Mouse (Mus musculus): ENCODE measurements at regions not wholly inside any gene's neighbourhood (a gene's known extent, or its start where the extent isn't known, plus 50 kb on each side); places are given as distances from the start of the nearest gene placed in this dataset.

DNA sequence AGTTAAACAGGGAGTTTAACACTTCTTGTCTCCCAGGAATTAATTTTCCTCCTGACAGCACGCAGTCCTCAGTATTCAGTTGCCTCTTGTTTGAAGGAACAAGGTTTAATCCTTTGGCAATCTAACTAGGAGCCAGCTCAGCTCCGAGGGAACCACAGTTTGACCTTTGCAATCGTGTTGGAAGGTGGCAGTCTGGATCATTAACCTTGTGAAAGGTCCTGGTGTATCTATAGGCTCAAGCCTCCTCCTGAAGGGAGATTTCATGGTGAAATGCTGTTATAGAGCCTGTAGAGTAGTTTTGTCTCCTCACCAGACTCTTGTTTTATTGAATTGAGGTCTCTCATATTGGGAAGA lies 1723.6 kb upstream of the Gm7489 start:
- no peaks in the 10 kb centered on the region for H3K9me3 ChIP-seq (ENCODE audit: low read length)
- H3K36me3 ChIP-seq (ENCODE audit: insufficient read depth, low read length): no peaks in the 10 kb centered on the region
- TF ChIP-seq NANOG (IDR thresholded peaks at IDR 0.05; ENCODE audit: borderline replicate concordance, low read length): no peak
- H3K4me1 ChIP-seq (replicated peaks; ENCODE audit: low read depth, low read length): no peaks in the 10 kb centered on the region
- H3K4me3 ChIP-seq (replicated peaks; ENCODE audit: low read length): no peak overlapping the region
- H3K27me3 ChIP-seq (ENCODE audit: insufficient read depth, low read length): 0 out of 2 replicates have a peak, but pooled peaks cover 9% of the 10 kb centered on the region

DNA sequence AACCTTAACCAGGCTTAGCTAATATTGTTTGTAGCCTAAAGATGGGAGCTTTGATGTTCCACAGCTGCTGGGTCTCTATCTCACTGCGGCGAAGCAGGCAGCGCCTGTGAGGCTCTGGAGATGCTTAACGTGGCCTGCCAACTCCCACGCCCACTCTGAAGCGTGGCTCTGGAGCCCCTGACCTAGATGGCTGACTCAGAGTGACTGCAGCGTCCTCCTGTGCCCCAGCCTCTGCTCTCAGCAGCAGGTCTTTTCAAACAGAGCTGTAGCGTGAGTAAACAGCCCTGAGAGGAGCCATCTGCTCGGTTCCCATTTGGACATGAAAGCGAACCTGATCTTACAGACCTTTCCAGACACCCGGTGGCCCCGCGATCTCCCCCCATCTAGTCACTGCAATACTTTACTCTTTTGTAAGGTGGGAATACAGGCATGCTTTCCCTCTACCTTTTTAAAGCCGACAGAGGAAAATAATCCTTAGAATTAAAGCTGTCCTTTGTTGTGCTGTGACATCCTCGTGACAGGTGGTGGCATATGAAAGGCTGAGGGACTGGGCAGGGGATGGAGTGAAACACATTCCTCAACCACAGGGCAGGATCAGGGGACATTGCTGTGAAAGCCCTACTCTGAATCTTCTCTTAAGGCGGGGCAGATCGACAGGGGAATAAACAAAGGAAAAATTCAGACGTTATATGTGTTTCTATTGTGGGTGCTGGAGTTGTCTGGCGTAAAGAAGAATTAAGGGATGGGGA lies 1723.0 kb upstream of the Gm7489 start:
- Histone ChIP-seq H3K36me3 (ENCODE audit: insufficient read depth, low read length) (no peaks in the 10 kb centered on the region), H3K27me3 (ENCODE audit: insufficient read depth, low read length) (0 out of 2 replicates have a peak, but pooled peaks cover 9% of the 10 kb centered on the region), H3K9me3 (ENCODE audit: low read length) (no peaks in the 10 kb centered on the region), H3K4me1 (replicated peaks; ENCODE audit: low read depth, low read length) (no peaks in the 10 kb centered on the region), H3K4me3 (replicated peaks; ENCODE audit: low read length) (no peak overlapping the region)
- TF ChIP-seq NANOG (IDR thresholded peaks at IDR 0.05; ENCODE audit: borderline replicate concordance, low read length) (no peak), POU5F1 (IDR thresholded peaks at IDR 0.05; ENCODE audit: borderline replicate concordance, low read length) (no peak), CTCF (conservative IDR thresholded peaks at IDR 0.05; ENCODE audit: low read length) (no peak)

DNA sequence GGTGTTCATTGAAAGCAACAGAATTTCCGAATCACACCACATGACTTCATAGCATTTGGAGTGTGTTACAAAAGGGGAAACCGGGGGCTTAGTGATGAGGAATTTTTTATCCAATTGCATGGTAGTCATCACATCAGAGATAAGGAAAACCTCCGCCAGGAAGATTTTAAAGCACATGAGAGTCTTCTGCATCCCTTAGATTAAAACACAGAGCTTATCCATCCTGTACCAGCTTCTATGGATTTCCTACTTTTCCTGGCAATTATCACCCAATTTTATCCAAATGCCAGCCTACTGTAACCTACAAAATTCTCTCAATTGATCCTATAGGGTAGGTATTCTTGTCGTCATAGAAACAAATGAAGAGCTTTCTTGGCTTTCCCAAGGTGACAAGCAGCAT lies 1718.6 kb upstream of the Gm7489 start:
- Histone ChIP-seq H3K9me3 (ENCODE audit: low read length) (no peaks in the 10 kb centered on the region), H3K27me3 (ENCODE audit: insufficient read depth, low read length) (0 out of 2 replicates have a peak, but pooled peaks cover 9% of the 10 kb centered on the region), H3K36me3 (ENCODE audit: insufficient read depth, low read length) (no peaks in the 10 kb centered on the region), H3K4me3 (replicated peaks; ENCODE audit: low read length) (no peak overlapping the region), H3K4me1 (replicated peaks; ENCODE audit: low read depth, low read length) (no peaks in the 10 kb centered on the region)
- TF ChIP-seq NANOG (IDR thresholded peaks at IDR 0.05; ENCODE audit: borderline replicate concordance, low read length): no peak

DNA sequence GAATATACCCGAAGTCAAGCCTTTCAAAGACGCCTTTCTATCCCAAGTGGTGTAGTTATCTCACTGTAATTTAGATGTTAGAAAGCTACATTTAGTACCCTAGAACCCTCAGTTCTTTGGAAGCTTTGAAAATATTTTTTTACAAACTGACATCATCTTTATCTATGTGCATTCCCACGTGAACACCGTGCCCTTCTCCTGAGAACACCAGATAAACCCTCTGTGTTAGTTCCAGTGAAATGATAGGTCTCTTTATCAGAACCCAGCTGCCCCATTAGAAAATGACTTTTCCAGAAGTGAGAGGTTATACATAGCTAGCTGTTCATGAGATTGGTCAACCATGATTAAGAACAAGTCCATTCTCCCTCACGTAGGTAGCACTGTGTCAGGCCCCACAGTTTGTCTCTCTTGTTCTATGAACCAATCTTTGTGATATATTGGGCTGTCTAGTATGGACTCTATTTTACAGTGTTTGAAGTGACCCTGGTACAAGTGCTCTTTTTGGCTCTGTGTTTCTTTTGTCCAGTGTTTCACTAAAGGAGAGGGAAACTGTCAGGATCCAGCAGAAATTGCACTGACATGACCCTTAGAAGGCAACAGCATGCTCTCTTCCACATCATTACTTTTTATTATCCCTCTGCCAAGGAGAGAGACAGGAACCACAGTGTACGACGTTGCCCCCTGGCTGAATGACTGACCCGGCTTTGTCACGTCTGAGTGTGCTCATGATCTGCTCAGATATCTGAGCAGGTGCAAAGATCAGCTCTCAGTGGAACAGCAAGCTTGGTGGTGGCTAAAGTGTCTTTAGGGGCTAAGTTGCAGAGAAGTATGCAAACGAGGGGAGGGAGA lies 1717.9 kb upstream of the Gm7489 start:
- H3K4me3 ChIP-seq (replicated peaks; ENCODE audit: low read length): no peak overlapping the region
- no peaks in the 10 kb centered on the region for H3K9me3 ChIP-seq (ENCODE audit: low read length)
- H3K4me1 ChIP-seq (replicated peaks; ENCODE audit: low read depth, low read length): no peaks in the 10 kb centered on the region
- 0 out of 2 replicates have a peak, but pooled peaks cover 6% of the 10 kb centered on the region for H3K27me3 ChIP-seq (ENCODE audit: insufficient read depth, low read length)
- TF ChIP-seq POU5F1 (IDR thresholded peaks at IDR 0.05; ENCODE audit: borderline replicate concordance, low read length): no peak
- no peak for TF ChIP-seq CTCF (conservative IDR thresholded peaks at IDR 0.05; ENCODE audit: low read length)
- TF ChIP-seq NANOG (IDR thresholded peaks at IDR 0.05; ENCODE audit: borderline replicate concordance, low read length): no peak
- no peaks in the 10 kb centered on the region for H3K36me3 ChIP-seq (ENCODE audit: insufficient read depth, low read length)

- Histone ChIP-seq H3K9me3 (ENCODE audit: low read length) (no peaks in the 10 kb centered on the region), H3K4me3 (replicated peaks; ENCODE audit: low read length) (no peak overlapping the region), H3K4me1 (replicated peaks; ENCODE audit: low read depth, low read length) (no peaks in the 10 kb centered on the region), H3K27me3 (ENCODE audit: insufficient read depth, low read length) (0 out of 2 replicates have a peak, but pooled peaks cover 4% of the 10 kb centered on the region), H3K36me3 (ENCODE audit: insufficient read depth, low read length) (no peaks in the 10 kb centered on the region)
- TF ChIP-seq CTCF (conservative IDR thresholded peaks at IDR 0.05; ENCODE audit: low read length): no peak
- no peak for TF ChIP-seq POU5F1 (IDR thresholded peaks at IDR 0.05; ENCODE audit: borderline replicate concordance, low read length)
Observed at GRCm38 (mm10) chr15:52167811-52168210, 1716.9 kb upstream of the Gm7489 start.

DNA sequence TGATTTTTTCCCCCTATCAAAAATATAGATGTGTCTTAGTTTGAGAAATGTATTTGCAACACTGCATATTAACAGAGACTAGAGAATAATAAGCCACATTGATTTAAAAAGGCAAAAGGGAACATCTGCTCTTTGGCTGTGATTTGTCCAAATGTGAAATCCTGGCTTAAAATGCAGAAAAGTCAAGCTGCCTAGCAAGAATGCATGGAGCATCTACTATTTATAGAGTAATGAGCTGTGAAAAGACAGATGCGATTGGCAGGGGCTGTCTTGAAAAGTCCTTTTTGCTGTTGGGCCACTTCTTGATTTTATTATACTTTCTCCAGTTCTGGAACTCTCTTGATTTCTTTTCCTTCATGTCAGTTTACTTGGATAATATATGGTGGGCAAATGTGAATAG lies 1707.8 kb upstream of the Gm7489 start:
- no peaks in the 10 kb centered on the region for H3K4me1 ChIP-seq (replicated peaks; ENCODE audit: low read depth, low read length)
- no peaks in the 10 kb centered on the region for H3K9me3 ChIP-seq (ENCODE audit: low read length)
- H3K4me3 ChIP-seq (replicated peaks; ENCODE audit: low read length): no peak overlapping the region
- TF ChIP-seq POU5F1 (IDR thresholded peaks at IDR 0.05; ENCODE audit: borderline replicate concordance, low read length) (no peak), NANOG (IDR thresholded peaks at IDR 0.05; ENCODE audit: borderline replicate concordance, low read length) (no peak), CTCF (conservative IDR thresholded peaks at IDR 0.05; ENCODE audit: low read length) (no peak)
- no peaks in the 10 kb centered on the region for H3K27me3 ChIP-seq (ENCODE audit: insufficient read depth, low read length)
- H3K36me3 ChIP-seq (ENCODE audit: insufficient read depth, low read length): no peaks in the 10 kb centered on the region

DNA sequence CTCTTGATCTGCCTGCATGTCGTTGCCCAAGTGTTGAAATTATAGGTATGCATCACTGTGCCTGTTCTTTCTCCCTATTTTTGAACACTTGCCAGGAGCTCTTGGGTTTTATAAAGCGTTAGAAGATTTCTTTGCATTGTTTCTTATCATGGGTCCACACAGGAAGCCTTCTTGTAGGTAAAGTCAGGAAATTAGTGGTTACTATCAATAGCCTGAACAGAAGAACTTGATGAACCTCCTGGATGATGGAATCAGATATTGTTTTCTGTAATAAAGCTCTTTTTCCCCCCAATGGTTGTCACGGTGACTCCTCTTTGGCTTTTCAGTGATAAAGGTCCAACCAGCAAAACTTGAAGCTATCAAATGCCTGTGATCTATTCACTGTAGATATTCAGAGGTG lies 1706.0 kb upstream of the Gm7489 start:
- Histone ChIP-seq H3K27me3 (ENCODE audit: insufficient read depth, low read length) (no peaks in the 10 kb centered on the region), H3K36me3 (ENCODE audit: insufficient read depth, low read length) (no peaks in the 10 kb centered on the region), H3K4me3 (replicated peaks; ENCODE audit: low read length) (no peak overlapping the region), H3K4me1 (replicated peaks; ENCODE audit: low read depth, low read length) (no peaks in the 10 kb centered on the region), H3K9me3 (ENCODE audit: low read length) (no peaks in the 10 kb centered on the region)
- TF ChIP-seq CTCF (conservative IDR thresholded peaks at IDR 0.05; ENCODE audit: low read length) (no peak), NANOG (IDR thresholded peaks at IDR 0.05; ENCODE audit: borderline replicate concordance, low read length) (no peak), POU5F1 (IDR thresholded peaks at IDR 0.05; ENCODE audit: borderline replicate concordance, low read length) (no peak)

DNA sequence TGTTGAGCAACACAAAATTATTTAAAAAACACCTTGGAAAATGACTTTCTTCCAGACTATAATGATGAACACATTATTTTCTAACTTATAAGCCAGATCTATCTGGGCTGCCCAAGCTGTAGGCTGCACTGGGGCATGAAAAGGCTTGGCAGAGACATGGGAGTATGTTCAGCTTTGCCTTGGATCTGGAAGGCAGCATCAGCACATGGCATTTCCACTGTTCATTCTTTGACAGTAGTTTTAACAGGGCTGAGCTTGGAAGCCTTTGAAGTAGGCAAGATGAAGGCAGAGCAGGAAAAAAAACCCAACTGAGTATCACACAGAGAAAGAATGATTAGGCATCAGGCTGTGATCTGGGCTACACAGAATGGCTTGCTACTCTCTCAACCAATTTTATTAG lies 1705.3 kb upstream of the Gm7489 start:
- H3K9me3 ChIP-seq (ENCODE audit: low read length): no peaks in the 10 kb centered on the region
- H3K4me1 ChIP-seq (replicated peaks; ENCODE audit: low read depth, low read length): no peaks in the 10 kb centered on the region
- H3K27me3 ChIP-seq (ENCODE audit: insufficient read depth, low read length): no peaks in the 10 kb centered on the region
- no peak for TF ChIP-seq POU5F1 (IDR thresholded peaks at IDR 0.05; ENCODE audit: borderline replicate concordance, low read length)
- H3K36me3 ChIP-seq (ENCODE audit: insufficient read depth, low read length): no peaks in the 10 kb centered on the region
- H3K4me3 ChIP-seq (replicated peaks; ENCODE audit: low read length): no peak overlapping the region

DNA sequence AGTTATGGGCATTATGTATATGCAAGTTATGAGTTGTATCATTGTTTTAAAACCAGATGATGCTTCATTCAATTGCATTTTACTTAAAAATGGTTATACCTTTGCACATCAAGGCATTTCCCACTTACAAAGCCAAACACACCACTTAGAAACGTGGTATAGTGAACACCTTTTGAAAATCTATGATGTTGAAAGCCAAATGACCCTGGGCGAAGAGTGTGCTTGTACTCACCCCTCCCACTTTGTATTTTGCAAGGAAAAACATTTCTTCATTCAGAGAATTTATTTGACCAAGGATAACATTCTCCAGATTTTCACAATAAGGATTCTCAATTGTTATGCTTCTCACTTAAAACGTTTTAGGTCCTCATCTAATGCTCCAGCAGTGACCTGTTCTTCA lies 1693.5 kb upstream of the Gm7489 start:
- Histone ChIP-seq H3K9me3 (ENCODE audit: low read length) (no peaks in the 10 kb centered on the region), H3K4me3 (replicated peaks; ENCODE audit: low read length) (no peak overlapping the region), H3K27me3 (ENCODE audit: insufficient read depth, low read length) (no peaks in the 10 kb centered on the region), H3K4me1 (replicated peaks; ENCODE audit: low read depth, low read length) (no peaks in the 10 kb centered on the region), H3K36me3 (ENCODE audit: insufficient read depth, low read length) (no peaks in the 10 kb centered on the region)
- TF ChIP-seq NANOG (IDR thresholded peaks at IDR 0.05; ENCODE audit: borderline replicate concordance, low read length) (no peak), CTCF (conservative IDR thresholded peaks at IDR 0.05; ENCODE audit: low read length) (no peak)

Data from E14TG2a.4 (cell line).